Mouse (Mus musculus) forebrain, postnatal 0 days (tissue): Measurements from ENCODE around the gene Lrrc10b. TPM values are rescaled to one million over a fixed set of nuclear protein-coding genes. Genes with fewer than 3 reads are reported as not detected.

Source experiments
- ATAC-seq: fragments of 200-750 bp; cut with Nextera tagmentation; 2 replicates; pipeline ENCODE4 v1.8.0; 2017; ENCODE audit warnings: mild to moderate bottlenecking, moderate library complexity
- DNase-seq: peaks from one replicate; pipeline ENCODE4 v3.0.0-alpha.2; 2015
- H3K27ac ChIP-seq: fragments of 300-500 bp; sonication (generic); 2 replicates; pipeline ENCODE4 v1.5.1; 2014; ENCODE audit warnings: low read depth, mild to moderate bottlenecking, antibody characterized with exemption, low read length, moderate library complexity, mixed read lengths
- H3K27me3 ChIP-seq: fragments of 300-500 bp; sonication (generic); 2 replicates; pipeline ENCODE4 v1.6.1; 2014; ENCODE audit warnings: mild to moderate bottlenecking, low read length, mixed read lengths; ENCODE audit not compliant: insufficient read depth
- H3K36me3 ChIP-seq: fragments of 300-500 bp; sonication (generic); 2 replicates; pipeline ENCODE4 v1.6.1; 2014; ENCODE audit warnings: mild to moderate bottlenecking, moderate library complexity; ENCODE audit not compliant: insufficient read depth
- H3K4me1 ChIP-seq: fragments of 300-500 bp; sonication (generic); 2 replicates; pipeline ENCODE4 v1.6.1; 2014; ENCODE audit warnings: antibody characterized with exemption; ENCODE audit not compliant: insufficient read depth
- H3K4me2 ChIP-seq: fragments of 300-500 bp; sonication (generic); 2 replicates; pipeline ENCODE4 v1.6.1; 2014; ENCODE audit warnings: low read depth, mild to moderate bottlenecking, moderate library complexity
- H3K4me3 ChIP-seq: fragments of 300-500 bp; sonication (generic); 2 replicates; pipeline ENCODE4 v1.5.1; 2014; ENCODE audit warnings: low read depth, low read length, mixed read lengths
- H3K9ac ChIP-seq: fragments of 300-500 bp; sonication (generic); 2 replicates; pipeline ENCODE4 v1.6.1; 2014; ENCODE audit warnings: mild to moderate bottlenecking
- H3K9me3 ChIP-seq: fragments of 300-500 bp; sonication (generic); 2 replicates; pipeline ENCODE4 v1.6.1; 2016; ENCODE audit warnings: low read length
- CTCF ChIP-seq: sonication (generic); IDR thresholded peaks from 2 replicates; pipeline ENCODE4 v1.5.1; 2016; ENCODE audit warnings: antibody characterized with exemption, control low read depth, low read depth
- WGBS: fragments of 180-500 bp; shearing (Covaris S2); extraction: QIAGEN DNeasy Blood & Tissue Kit; methylation state at CpG from one replicate; pipeline ENCODE4 v1.1.7; 2014; 5-methylcytosine and 5-hydroxymethylcytosine counted together
- polyA plus RNA-seq: library from polyadenylated mRNA; unstranded; fragments of >200 nt; fragmentation: Nextera tagmentation; extraction: Ambion mirVana; gene quantifications from 2 replicates; pipeline ENCODE4 v1.2.1, GENCODE M21; 2015
- total RNA-seq: library from RNA; depleted of rRNA; stranded (reverse); fragments of >200 nt; gene quantifications from 2 replicates; pipeline ENCODE4 v1.2.3, GENCODE M21; 2014; rRNA removed

Gene Lrrc10b
- total and polyA plus RNA-seq, 2 experiments from 2014 or later = 2.5 to 7.7 TPM

DNA sequence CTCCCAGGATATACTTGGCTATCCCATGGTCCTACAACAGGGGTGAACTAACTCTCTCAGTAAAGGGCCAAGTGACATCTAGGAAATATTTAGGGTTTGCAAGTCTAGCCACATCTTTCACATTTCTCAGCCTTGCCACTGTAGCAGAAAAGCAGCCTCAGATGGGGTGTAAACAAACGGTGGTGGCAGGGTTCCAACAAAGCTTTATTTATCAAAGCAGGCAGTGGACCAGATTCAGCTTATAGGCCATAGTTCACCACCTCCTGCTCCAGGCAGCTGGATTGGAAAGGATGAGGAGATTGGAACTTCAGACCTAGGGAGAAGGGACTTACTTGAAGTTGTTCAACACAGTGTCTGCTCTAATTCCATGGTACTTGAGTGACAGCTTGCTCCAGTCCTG is 32.5 kb downstream of the Lrrc10b start:
- Histone ChIP-seq H3K4me1 (no peaks in the 10 kb centered on the region), H3K9me3 (no peaks in the 10 kb centered on the region), H3K4me3 (no peak overlapping the region), H3K9ac (no peak overlapping the region), H3K27me3 (no peaks in the 10 kb centered on the region), H3K4me2 (no peak overlapping the region), H3K36me3 (peaks cover 13% of the 10 kb centered on the region; the same call in 1 of the 2 replicates), H3K27ac (no peak overlapping the region)
- DNase-seq (no peak), ATAC-seq (no peak)
- WGBS = 23% methylated on average over 1 of the region's 1 CpGs
- TF ChIP-seq CTCF = no peak

DNA sequence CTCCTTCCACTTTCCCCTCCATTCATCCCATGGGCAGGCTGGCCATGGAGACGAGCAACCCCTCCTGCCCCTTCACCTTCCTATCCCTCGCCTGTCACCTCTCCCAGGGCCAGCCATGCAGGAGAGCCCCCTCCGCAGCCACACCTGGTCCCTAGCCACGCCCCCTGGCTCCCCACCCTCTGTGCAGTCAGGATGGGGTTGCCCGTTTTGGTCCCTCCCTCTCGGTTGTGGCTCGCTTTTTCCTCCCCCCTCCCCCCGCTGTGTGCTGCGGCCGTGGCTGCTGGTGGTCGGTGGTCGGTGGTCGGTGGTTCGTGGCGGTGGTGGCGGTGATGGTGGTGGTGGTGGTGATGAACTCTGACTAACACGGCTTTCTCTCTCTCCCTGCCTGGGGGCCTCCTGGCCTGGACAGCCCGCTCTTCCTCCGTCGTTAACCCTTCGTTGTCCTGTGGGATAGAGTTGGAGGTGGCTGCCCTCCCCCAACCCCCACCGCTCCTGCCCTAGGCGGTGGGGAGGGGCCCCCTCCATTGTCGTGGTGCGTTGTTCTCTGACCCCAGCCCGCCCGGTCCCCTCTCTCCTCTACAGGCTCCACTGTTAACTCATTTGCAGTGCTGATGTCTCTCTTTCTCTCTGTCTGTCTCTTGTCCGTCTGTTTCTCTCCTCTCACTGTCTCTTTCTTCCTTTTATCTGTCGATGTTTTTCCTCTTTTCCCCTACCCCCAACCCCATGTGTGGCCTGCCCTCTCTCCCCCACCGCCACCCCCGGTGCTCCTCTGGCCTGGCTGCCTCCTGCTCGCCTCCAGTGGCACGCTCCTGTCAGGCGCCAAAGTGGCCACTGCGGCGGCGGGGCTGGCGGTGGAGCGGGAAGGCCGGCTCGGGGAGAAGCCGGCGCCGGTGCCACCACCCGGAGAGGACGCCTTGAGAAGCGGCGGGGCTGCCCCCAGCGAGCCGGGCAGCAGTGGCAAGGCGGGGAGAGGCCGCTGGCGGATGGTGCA is 35.0 kb downstream of the Lrrc10b start:
- H3K4me1 ChIP-seq = no peaks in the 10 kb centered on the region
- no peak for DNase-seq
- TF ChIP-seq CTCF = no peak
- no peaks in the 10 kb centered on the region for H3K27me3 ChIP-seq
- H3K27ac ChIP-seq = no peak overlapping the region
- WGBS = 10% methylated on average over 53 of the region's 53 CpGs
- peak overlapping the region; percentile 35 for H3K4me2 ChIP-seq
- no peaks in the 10 kb centered on the region for H3K9me3 ChIP-seq
- no peak overlapping the region for H3K9ac ChIP-seq
- ATAC-seq = peak; percentile 4; the same call in 1 of the 2 replicates
- peaks cover 11% of the 10 kb centered on the region; the same call in 1 of the 2 replicates for H3K36me3 ChIP-seq
- H3K4me3 ChIP-seq = no peak overlapping the region; the same call in 1 of the 2 replicates

DNA sequence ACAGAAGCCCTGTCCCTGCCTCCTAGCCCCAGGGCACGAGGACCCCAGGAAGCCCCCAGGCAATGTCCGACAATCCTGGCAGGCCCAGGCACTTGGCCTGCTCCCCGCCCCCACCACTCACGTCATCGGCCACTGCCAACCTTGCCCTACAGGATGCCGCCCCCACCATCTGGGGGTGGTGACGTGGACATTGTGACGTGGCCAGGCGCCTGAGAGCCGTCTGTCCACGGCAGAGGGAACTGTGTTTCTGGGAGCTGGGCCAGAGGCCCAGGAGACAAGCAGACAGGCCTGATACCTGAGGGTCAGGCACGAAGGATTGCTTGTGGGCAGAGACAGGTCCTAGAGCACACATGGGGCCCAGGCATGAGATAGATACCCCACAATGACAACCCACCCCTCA is 39.8 kb downstream of the Lrrc10b start:
- H3K9ac ChIP-seq = no peak overlapping the region
- no peak overlapping the region for H3K27ac ChIP-seq
- no peak overlapping the region for H3K4me3 ChIP-seq
- WGBS = 60% methylated on average over 12 of the region's 12 CpGs
- DNase-seq (no peak), ATAC-seq (no peak)
- no peak for TF ChIP-seq CTCF
- peaks cover 5% of the 10 kb centered on the region for H3K4me1 ChIP-seq
- H3K27me3 ChIP-seq = no peaks in the 10 kb centered on the region
- no peaks in the 10 kb centered on the region for H3K9me3 ChIP-seq
- peaks cover 5% of the 10 kb centered on the region; the same call in 1 of the 2 replicates for H3K36me3 ChIP-seq
- H3K4me2 ChIP-seq = no peak overlapping the region

DNA sequence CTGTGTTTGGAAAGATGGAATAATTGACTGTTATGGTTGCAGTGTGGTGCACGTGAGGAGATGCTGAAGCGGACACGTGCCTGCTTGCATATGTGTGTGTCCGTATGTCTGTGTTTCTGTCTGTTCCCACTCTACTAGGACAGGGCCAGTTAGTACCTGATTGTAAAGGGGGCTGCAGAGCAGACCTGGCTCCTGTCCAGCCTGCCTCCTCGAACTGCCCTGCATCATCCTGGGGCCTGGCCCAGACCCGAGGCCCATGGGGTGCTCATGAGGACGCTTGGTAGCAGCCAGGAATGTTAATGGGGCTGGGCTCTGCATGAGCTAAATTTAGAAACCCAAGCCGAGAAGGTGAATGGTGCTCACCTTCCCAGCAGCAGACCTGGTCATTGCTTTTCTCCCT is 40.4 kb downstream of the Lrrc10b start:
- WGBS = 49% methylated on average over 8 of the region's 8 CpGs
- no peak for ATAC-seq
- H3K27ac ChIP-seq = no peak overlapping the region
- H3K27me3 ChIP-seq = no peaks in the 10 kb centered on the region
- H3K36me3 ChIP-seq = peaks cover 5% of the 10 kb centered on the region; the same call in 1 of the 2 replicates
- no peak overlapping the region for H3K4me3 ChIP-seq
- no peak overlapping the region for H3K4me2 ChIP-seq
- H3K9ac ChIP-seq = no peak overlapping the region
- no peak for DNase-seq
- H3K4me1 ChIP-seq = peaks cover 5% of the 10 kb centered on the region
- no peaks in the 10 kb centered on the region for H3K9me3 ChIP-seq
- TF ChIP-seq CTCF = no peak

DNA sequence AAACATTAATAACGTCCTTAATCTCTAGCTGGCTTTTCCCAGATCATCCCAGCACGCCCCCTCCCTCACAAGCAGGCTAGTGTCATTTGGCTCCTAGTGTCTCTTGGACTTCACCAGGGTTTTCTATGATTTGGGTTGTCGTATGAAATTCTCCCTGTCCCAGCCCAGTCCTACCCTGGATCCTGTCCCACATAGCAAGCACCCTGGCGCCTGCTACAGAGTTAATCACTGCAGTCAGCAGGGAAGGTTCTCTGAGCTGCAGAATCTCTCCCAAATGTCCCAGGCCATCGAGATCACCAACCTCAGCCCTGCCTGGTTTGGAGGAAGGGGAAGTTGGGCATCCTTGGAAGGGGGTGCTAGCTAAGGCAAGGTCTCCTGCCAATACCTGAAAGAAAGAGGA is 41.8 kb downstream of the Lrrc10b start:
- Histone ChIP-seq H3K27ac (no peak overlapping the region), H3K4me2 (no peak overlapping the region), H3K36me3 (peaks cover 5% of the 10 kb centered on the region; the same call in 1 of the 2 replicates), H3K9ac (no peak overlapping the region), H3K27me3 (no peaks in the 10 kb centered on the region), H3K9me3 (no peaks in the 10 kb centered on the region), H3K4me3 (no peak overlapping the region), H3K4me1 (peaks cover 5% of the 10 kb centered on the region)
- ATAC-seq = no peak
- 75% methylated on average over 5 of the region's 5 CpGs for WGBS
- no peak for TF ChIP-seq CTCF
- no peak for DNase-seq

DNA sequence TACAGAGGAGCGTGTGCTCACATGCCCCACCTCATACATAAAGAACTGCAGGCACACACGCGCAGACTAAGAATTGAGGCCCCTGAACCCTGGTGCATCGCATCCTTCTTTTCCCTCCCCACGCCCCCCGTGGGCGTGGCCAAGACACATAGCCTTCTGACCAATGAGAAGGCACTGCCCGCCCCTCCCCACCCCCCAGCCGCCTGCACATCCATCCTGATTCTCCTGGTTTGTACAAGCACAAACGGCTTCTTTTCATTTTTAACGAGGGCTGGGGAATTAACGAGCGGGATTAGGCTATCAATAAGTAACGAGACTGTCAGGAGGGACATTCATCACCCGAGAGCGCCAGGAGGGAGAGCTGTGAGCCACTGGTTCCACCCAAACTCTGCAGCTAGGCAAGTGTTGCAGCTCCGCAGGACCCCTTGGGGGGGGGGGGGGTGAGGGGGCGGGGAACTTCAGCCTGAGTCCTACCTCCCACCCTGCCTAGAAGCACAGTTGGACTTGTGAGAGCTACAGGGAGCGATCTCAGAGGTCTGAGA is 43.5 kb downstream of the Lrrc10b start:
- ATAC-seq (peak; percentile 92), DNase-seq (peak; percentile 86)
- 1% methylated on average over 18 of the region's 19 CpGs for WGBS
- H3K9me3 ChIP-seq = no peaks in the 10 kb centered on the region
- peak overlapping the region; percentile 49 for H3K9ac ChIP-seq
- peak overlapping the region; percentile 28 for H3K4me3 ChIP-seq
- 0 out of 2 replicates have a peak overlapping the region, but pooled peaks have one; percentile 21 for H3K27ac ChIP-seq
- H3K27me3 ChIP-seq = no peaks in the 10 kb centered on the region
- TF ChIP-seq CTCF = no peak
- H3K36me3 ChIP-seq = peaks cover 5% of the 10 kb centered on the region; the same call in 1 of the 2 replicates
- H3K4me2 ChIP-seq = peak overlapping the region; percentile 49
- H3K4me1 ChIP-seq = peaks cover 5% of the 10 kb centered on the region

Other genes with a start within 250 kb of the Lrrc10b start
- 0.54 and 0.81 TPM in 2 replicates for gene Myrf, start 216.7 kb downstream of the Lrrc10b start, total RNA-seq
- 0.20 and 0.47 TPM in 2 replicates for gene Myrf, start 216.7 kb downstream of the Lrrc10b start, polyA plus RNA-seq
- 17.4 and 21.8 TPM in 2 replicates for gene Dagla, start 152.6 kb downstream of the Lrrc10b start, total RNA-seq
- 8.2 and 11.2 TPM in 2 replicates for gene Dagla, start 152.6 kb downstream of the Lrrc10b start, polyA plus RNA-seq
- gene Syt7, start 68.4 kb downstream of the Lrrc10b start, total RNA-seq = 91.6 and 110 TPM in 2 replicates
- gene Syt7, start 68.4 kb downstream of the Lrrc10b start, polyA plus RNA-seq = 14.9 and 19.2 TPM in 2 replicates
- gene Ppp1r32, start 25.5 kb upstream of the Lrrc10b start, total RNA-seq = 3.5 and 5.1 TPM in 2 replicates
- gene Ppp1r32, start 25.5 kb upstream of the Lrrc10b start, polyA plus RNA-seq = 4.4 and 6.0 TPM in 2 replicates
- 62.6 and 74.9 TPM in 2 replicates for gene Cpsf7, start 67.8 kb upstream of the Lrrc10b start, total RNA-seq
- gene Cpsf7, start 67.8 kb upstream of the Lrrc10b start, polyA plus RNA-seq = 37.6 and 41.9 TPM in 2 replicates
- 51.1 and 62.9 TPM in 2 replicates for gene Sdhaf2, start 68.7 kb upstream of the Lrrc10b start, total RNA-seq
- gene Sdhaf2, start 68.7 kb upstream of the Lrrc10b start, polyA plus RNA-seq = 53.6 and 59.5 TPM in 2 replicates
- 23.5 and 26.9 TPM in 2 replicates for gene Tmem216, start 98.8 kb upstream of the Lrrc10b start, total RNA-seq
- gene Tmem216, start 98.8 kb upstream of the Lrrc10b start, polyA plus RNA-seq = 36.6 and 46.4 TPM in 2 replicates
- gene Cyb561a3, start 119.7 kb upstream of the Lrrc10b start, total RNA-seq = 21.4 and 24.9 TPM in 2 replicates
- 18.9 and 22.0 TPM in 2 replicates for gene Cyb561a3, start 119.7 kb upstream of the Lrrc10b start, polyA plus RNA-seq
- 16.6 and 21.2 TPM in 2 replicates for gene Tmem138, start 119.9 kb upstream of the Lrrc10b start, total RNA-seq
- 28.3 and 31.7 TPM in 2 replicates for gene Tmem138, start 119.9 kb upstream of the Lrrc10b start, polyA plus RNA-seq
- gene Ddb1, start 147.9 kb upstream of the Lrrc10b start, total RNA-seq = 245 and 273 TPM in 2 replicates
- 130 and 145 TPM in 2 replicates for gene Ddb1, start 147.9 kb upstream of the Lrrc10b start, polyA plus RNA-seq
- 8.8 and 12.8 TPM in 2 replicates for gene Tkfc, start 148.2 kb upstream of the Lrrc10b start, total RNA-seq
- gene Tkfc, start 148.2 kb upstream of the Lrrc10b start, polyA plus RNA-seq = 19.3 and 22.7 TPM in 2 replicates
- 1.5 and 1.7 TPM in 2 replicates for gene Vwce, start 176.7 kb upstream of the Lrrc10b start, total RNA-seq
- 0.44 and 0.88 TPM in 2 replicates for gene Vwce, start 176.7 kb upstream of the Lrrc10b start, polyA plus RNA-seq
- gene Pga5, start 220.6 kb upstream of the Lrrc10b start, total RNA-seq = not detected in 2 replicates
- gene Pga5, start 220.6 kb upstream of the Lrrc10b start, polyA plus RNA-seq = not detected in 2 replicates
- 27.9 and 29.0 TPM in 2 replicates for gene Vps37c, start 231.3 kb upstream of the Lrrc10b start, total RNA-seq
- gene Vps37c, start 231.3 kb upstream of the Lrrc10b start, polyA plus RNA-seq = 34.5 TPM in 2 replicates